Mouse (Mus musculus) neutrophil, adult 5-6 weeks (primary cell): ENCODE results near the gene Axin2. TPM values are rescaled to one million over a fixed set of nuclear protein-coding genes. Genes with fewer than 3 reads are reported as not detected.

ENCODE experiments used
- ATAC-seq: fragments of 151-379, 151-347 bp; 2 replicates; pipeline ENCODE4 v1.8.0; 2017; ENCODE audit warnings: mild to moderate bottlenecking, moderate TSS enrichment; ENCODE audit not compliant: insufficient number of reproducible peaks, poor library complexity, low FRiP score, severe bottlenecking; ENCODE audit errors: extremely low read depth
- total RNA-seq: library from RNA; stranded (forward); fragments of 200-1000 nt; gene quantifications from 2 replicates; pipeline ENCODE4 v1.2.3, GENCODE M21; 2017

Axin2 gene
- total RNA-seq, 1 experiment from 2014 or later = 5.0 TPM

DNA sequence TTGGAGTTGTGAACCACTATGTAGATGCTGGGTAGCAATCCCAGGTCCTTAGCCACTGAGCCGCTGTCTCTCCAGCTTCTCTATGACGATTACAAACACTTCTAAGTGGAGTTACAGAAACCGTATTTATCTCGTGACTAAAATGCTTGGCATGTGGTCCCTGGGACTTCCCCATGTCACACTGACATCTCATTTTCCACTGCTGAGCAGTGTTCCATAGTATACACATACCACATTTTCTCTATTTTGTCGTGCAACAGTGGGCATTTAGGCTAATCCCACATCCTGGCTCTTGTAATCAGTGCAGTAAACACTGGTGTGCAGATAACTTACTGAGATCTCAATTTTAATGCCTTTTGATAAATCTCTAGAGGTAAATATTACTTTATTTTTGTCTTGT, 32.2 kb downstream of the Axin2 start:
- no peak for ATAC-seq

DNA sequence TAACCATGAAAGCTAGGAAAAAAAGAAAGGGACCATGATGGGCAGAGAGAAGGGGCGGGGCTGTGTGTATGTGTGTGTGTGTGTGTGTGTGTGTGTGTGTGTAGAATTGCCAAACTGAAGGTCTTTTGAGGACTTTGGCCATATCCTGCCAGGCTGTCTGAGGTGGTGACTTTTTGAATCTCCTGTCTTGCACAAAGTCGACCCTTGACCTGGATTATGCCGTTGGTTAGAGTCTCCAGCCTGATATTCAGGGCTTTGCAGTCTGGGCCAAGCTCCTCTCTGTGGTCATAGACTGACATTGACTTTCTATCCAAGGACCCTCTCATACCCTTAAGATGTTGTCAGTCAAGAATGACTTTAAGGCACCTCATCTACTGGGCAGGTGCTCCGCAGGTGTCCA, 35.8 kb downstream of the Axin2 start:
- no peak for ATAC-seq

DNA sequence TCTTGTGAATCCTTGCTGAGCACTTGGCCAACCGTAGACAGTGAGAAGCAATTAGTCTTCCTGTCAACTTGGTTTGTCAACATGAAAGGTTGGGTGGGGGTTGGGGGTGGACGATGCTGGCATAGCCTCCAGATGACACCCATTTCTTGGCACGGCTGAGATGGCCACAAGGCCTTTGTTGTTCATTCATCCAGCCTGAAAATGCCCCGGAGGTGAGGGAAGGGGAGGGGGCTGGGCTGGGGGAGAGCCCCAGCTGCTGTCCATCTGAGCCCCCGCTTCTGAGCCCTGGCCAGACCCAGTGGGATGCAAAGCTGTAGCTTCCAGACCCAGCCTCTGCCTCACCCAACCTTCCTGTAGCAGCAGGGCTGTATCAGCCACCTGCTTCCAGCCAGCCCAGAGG, 38.2 kb downstream of the Axin2 start:
- ATAC-seq = no peak

DNA sequence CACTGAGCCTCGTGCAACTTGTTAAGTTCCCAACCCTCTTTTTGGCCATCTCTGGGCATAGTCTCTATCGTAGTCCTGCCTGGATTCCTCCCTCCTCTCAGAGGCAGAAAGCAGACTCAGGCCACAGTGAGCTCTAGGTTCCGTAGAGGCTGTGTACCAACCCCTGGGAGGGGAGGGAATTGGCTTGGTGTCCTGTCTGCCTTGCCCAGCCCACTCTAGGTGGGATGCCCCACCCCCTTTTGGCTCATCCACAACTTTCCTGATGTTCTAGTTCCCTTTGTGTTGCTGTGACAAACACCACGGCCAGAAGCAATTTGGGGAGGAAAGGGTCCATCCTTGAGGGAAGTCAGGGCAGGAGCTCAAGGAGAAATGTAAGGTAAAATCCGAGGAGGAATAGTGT, 39.0 kb downstream of the Axin2 start:
- ATAC-seq = no peak

DNA sequence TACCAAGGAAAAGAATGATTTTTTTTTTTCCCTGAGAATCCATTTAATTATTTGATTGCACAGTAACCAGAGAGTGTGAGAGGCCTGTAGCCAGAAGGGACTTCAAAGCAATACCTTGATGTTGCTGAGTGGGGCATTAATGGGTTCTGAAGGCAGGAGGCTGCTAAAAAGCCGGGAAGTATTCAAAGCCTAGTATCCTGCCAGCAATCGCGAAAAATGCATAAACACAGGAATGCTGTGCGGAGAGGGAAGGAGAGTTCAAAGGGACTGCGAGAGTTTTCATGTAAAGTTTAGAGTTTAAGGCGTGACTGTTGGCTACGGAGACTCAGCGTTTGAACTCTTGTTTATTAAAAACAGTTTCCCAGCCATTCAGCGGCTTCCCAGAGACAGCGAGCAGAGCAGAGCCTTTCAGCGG, 41.5 kb downstream of the Axin2 start:
- ATAC-seq = no peak

DNA sequence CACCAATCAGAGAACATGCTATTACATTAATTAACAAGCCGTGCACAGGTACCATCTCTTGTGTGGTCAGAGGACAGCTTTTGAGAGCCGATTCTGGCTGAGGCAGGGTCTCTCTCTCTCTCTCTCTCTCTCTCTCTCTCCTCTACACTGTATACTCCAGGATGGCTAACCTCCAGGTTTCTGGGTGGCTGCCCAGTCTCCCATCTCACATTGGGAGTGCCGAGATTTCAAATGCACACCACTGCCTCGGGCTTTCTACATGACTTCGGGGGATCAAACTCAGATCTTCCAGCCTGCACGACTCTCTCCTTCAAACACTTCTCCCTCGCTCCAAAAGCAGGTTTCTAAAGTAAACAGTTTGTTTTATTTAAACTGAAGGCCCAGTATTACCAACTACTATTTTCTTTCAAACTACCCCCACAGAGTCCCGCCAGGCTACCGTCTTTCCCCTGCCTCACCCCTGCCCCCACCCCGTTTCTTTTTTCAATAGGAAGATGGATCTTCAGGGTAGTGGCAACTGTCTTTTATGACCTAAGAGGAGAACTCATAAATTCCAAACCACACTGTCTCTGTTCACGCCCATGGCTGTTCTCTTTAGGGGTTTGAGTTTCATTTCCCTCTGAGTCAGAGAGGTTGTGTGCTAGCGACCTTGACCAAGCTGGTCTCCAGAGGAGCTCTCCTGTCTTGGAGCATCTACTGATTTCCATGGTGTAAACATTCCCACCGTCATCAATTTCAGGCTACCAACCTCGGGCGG, 43.5 kb downstream of the Axin2 start:
- no peak for ATAC-seq

DNA sequence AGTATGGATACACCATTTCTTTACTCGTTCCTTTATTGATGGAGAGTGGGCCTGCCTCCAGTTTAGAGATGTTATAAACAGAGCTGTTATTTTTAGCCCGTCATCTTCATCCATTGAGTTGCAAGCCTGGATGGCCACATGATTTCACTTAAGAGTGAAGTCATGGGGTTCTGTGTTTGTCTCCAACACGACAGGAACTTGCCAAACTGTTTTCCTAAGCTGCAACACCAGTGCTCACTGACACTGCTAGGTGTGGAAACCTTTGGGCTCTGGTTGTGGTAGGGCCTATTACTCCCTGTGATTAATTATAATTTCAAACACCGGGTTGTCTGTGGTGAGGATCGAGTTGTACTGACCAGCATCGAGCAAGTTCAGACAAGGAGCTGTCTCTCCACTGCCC, 45.6 kb downstream of the Axin2 start:
- ATAC-seq = no peak

DNA sequence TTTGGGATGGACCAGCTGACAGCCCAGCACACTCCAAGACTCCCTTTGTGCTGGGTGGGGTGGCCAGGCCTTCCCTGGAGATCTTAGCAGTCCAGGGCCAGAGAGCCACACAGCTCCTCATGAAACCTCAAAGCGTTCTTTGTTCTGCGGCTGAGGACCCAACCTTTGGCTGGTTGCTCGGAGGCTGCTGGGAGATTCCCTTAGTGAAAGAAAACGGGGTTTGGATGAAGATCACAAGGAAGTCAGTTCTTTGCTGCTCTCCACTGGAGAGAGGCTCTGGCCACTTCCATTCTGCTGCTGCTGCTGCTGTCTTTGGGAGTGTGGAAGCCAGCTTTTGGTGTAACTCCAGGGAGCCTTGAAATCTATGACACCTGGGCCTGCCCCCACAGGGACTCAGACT, 53.3 kb downstream of the Axin2 start:
- ATAC-seq = no peak

DNA sequence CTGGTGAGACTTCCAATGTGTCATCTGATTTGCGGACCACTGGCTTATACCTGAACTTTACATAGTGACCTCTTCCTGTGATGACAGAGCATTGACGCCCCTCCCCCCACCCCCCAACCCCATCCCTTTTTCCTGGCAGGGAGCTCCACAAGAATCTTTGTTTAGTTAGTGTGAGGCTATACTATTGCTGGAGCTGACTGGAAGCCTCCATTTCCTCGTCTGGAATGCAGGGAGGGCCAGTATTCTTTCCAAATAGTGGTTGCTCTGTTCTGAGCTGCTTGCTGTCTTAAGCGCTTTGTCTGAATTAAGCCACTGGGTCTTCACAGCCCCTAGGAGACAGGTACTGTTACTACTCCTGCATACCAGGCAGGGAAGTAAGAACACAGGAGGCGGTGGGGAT, 53.7 kb downstream of the Axin2 start:
- no peak for ATAC-seq

DNA sequence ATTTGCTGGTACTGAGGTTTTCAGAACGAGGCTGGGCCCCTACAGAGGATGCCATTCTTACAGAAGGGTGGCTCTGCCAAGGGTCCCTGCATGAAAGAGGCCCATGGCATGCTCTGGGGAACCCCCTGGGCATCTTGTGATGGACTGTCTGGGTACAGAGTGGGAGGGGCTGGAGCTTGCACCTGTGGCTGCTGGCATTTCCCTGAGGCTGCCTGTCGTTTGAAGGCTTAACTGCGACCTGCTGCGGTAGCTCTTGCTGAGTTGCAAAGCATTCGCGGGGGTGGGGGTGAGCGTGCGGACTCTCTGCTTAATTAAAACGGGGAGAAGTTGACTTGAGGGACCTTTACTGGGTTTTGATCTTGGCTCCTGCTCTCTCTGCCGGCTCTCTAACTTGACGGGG, 55.4 kb downstream of the Axin2 start:
- ATAC-seq = no peak

DNA sequence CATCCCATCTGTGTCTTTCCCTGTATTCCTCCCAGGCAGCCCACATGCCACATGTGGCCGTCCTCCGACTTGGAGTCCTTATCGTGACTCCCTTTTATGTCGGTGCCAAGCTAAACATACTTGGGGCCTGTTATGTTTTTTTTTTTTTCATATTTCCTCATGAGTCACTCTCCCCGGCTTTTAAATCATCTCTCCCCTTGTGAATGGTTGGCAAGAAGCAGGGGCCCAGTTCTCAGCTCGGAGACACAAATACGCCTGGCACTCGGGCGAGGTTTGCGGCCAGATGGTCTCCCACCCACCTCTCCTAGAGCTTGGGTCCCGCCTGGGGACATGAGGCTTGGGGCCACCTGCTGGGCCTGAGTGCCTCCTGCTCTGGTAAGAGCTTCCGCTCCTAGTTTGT, 60.4 kb downstream of the Axin2 start:
- no peak for ATAC-seq

DNA sequence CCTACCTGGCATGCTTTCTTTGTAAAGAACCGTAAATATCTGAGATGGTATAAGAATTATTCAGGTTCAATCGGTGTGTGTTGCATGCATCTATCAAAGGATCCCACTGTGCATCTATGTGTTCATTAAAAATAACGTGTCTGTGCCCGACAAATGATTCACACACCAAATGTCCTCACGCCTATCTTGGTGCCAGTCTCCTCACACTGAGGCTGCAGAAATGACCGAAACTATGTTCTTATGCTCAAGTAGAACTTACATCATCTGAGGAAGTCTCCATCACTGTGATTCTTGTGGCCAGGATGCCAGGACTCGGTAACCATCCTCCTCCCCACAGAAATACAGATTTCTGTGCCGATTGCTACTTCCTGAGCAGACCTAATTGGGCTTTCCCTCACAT, 60.9 kb downstream of the Axin2 start:
- no peak for ATAC-seq

DNA sequence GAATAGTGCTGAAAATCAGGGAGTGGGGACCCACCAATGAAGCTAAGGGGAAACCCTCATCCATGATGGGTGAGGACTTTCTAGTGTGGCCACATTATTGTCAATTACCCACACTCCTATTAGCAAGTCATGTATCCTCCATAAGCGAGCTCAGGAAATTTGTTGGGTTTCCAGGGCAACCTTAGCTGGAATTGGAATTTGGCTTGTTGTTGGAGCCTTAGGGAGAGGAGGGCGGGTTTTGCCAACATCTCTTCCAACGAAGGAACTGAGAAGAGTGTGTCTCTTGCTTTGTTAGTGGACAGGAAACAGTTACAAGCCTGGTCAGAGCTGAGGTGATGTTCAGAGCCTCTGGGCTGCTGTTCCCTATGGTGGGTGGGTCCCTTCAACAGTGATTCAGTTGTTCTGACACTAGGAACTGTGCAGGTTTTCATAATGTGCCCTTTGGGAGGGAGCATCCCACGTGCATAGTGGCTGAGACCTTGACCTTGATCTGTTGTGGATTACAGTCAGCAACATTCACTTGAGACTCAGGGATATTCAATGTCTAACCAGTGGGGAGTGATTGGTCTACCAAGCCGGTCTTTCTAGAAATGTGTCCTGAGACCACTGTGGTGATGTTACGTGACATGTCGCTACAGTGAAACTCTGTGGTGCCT, 63.4 kb downstream of the Axin2 start:
- no peak for ATAC-seq

DNA sequence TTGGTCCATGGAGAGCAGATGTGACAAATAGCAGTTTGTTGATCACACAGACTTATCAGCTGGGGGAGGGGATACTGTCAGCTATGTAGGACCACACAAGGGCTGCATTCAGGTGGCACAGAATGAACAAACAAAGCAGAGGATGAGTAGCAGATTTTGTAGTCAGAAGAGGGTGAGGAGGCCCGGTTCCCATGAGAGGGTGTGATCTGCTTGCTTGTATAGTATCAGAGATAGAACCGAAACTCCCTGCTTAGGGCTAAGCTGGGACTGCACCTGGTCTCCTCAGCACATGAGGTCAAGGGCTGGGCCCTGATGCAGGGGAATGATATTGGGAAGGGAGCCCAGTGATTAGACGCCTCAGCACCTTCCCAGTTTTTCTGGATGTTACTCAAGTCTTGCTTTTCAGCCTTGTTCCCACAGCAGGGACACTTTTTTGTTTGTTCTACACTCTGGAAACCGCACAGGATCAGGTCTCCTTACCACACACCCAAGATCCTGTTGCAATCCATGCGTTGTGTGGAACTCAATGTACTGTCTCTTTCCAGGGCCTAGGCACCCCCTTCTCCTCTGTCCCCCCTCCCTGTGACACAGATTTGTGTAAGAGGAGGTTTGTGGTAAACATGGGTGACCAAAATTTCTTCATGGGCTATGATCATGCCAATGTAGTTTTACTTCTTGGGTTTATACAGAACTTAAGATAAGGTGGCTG, 64.7 kb downstream of the Axin2 start:
- ATAC-seq = no peak

DNA sequence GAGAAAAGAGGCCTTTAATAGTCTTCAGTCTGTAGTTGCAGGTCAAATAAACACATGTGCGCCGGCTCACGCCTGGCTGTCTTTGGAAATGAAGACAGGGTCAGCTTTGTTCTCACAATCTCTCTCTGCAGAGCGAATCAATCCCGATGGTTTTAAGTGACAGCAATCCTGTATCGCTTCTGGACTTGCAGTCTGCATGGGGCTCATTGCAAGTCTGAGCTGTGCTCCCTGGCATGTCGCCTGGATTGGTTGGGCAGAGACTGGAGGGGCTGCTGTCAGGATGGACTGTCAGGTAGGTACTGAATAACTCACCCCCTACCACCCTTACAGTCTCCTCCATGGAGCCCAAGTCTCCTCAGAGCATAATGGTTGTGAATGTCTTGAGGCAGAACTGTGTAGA, 65.7 kb downstream of the Axin2 start:
- ATAC-seq = no peak

DNA sequence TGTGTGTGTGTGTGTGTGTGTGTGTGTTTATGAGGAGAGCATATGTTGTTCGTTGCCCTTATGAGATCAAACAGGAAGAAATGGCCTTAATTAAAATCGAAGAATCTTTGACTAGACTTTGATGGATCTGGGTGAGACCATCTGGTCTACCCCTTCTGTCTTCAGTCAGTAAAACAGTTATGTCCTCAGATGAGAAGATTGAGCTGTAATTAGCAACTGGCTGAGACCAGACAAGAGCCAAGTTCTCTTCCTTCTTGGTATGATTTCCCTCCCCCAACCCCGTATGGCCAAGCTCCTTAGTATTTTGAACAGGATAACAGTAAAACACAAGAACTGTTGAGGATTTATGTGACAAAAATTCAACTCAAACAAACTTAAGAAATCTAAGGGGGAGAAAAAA, 67.1 kb downstream of the Axin2 start:
- no peak for ATAC-seq

DNA sequence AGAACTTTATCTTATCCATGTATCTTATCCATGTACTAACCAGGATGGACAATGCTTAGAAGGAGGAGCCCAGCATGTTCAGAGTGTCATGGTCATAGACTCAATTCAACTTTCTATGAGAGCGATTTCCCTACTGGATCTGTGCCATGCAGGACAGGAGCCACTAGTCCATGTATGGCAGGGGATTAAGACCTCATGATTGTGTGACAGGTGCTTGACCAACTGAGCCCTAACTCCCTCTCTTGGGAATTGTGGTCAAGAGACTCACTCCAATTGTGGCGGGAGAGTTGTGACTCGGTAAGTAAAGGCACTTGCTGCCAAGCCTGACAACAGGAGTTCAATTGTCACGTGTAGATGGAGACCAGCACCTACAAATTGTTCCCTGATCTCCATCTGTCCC, 67.6 kb downstream of the Axin2 start:
- ATAC-seq = no peak

DNA sequence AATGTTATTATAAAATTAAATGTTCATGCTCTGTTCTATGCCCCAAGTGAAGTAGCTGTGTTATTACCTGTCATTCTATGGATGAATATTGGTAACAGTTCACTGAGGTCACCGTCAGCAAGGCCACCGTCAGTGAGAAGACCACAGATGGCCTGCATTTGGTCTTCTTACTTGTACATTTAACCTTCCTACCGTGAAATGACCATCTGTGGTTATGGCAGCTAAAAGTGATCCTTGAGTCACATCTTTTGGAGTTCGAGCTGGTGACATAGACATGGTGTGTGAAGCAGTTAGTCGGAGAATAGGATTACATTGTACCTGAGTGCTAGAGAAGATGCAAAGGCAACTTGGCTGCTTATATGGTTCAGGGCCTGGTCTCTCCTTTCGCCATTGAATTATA, 68.1 kb downstream of the Axin2 start:
- no peak for ATAC-seq

DNA sequence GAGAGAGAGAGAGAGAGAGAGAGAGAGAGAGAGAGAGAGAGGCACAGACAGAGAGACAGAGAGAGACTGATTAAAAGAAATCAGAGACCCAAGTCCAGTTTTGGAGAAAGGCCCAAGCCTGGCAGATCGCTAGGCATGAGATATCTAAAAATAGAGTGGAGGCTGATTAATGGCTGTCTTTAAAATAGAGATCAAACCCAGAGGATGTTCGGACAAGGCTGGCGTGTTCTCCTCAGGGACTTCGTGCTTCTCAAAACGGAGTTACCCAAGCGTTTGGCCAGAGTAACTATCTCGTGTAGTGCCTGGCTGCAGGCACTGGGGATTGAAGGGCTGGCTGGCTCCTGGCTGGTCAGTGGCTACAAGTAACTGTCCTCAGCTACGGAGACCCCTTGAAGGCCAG, 69.8 kb downstream of the Axin2 start:
- ATAC-seq = no peak

DNA sequence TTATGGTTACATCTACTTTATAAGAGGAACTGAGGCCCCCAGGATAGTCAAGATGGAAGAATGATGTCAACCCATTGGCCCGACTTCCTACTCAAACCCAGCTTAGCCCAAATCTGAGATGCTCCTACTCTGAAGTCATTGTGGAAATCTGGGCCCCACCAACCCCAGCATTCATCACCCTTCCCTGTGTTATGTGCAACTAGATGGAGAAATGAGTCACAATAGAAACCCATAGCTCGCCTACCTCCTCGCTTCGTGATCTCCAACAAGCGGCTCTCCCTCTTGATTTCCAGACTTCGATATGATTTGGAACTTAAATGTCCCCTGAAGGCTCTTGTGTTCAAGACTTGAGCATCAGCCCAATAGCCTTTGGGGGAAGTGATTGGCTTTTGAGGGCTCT, 73.3 kb downstream of the Axin2 start:
- no peak for ATAC-seq
